Mouse (Mus musculus) neural tube, embryonic 13.5 days (tissue): ENCODE data around the gene Gm10100. TPM values are rescaled to one million over a fixed set of nuclear protein-coding genes. Genes with fewer than 3 reads are reported as not detected.
"Not testable (repeated sequence)": the region's sequence is repeated elsewhere in the genome, so short reads cannot be mapped to it uniquely, and the experiment has no call there.

Experiments
- ATAC-seq: fragments of 200-750 bp; cut with Nextera tagmentation; 2 replicates; pipeline ENCODE4 v1.8.0; 2017; ENCODE audit warnings: low read depth, mild to moderate bottlenecking, moderate TSS enrichment, moderate library complexity
- H3K27ac ChIP-seq: fragments of 300-500 bp; sonication (generic); replicated peaks from 2 replicates; pipeline ENCODE4 v1.5.1; 2015; ENCODE audit warnings: moderate library complexity, mild to moderate bottlenecking, inconsistent platforms
- H3K27me3 ChIP-seq: fragments of 300-500 bp; sonication (generic); 2 replicates; pipeline ENCODE4 v1.6.1; 2015; ENCODE audit warnings: mild to moderate bottlenecking, inconsistent platforms
- H3K36me3 ChIP-seq: fragments of 300-500 bp; sonication (generic); 2 replicates; pipeline ENCODE4 v1.6.1; 2015; ENCODE audit warnings: mild to moderate bottlenecking, inconsistent platforms
- H3K4me1 ChIP-seq: fragments of 300-500 bp; sonication (generic); replicated peaks from 2 replicates; pipeline ENCODE4 v1.6.1; 2015; ENCODE audit warnings: inconsistent platforms
- H3K4me2 ChIP-seq: fragments of 300-500 bp; sonication (generic); 2 replicates; pipeline ENCODE4 v1.6.1; 2015; ENCODE audit warnings: inconsistent platforms, mild to moderate bottlenecking, moderate library complexity
- H3K4me3 ChIP-seq: fragments of 300-500 bp; sonication (generic); 2 replicates; pipeline ENCODE4 v1.5.1; 2015; ENCODE audit warnings: mild to moderate bottlenecking, inconsistent platforms
- H3K9ac ChIP-seq: fragments of 300-500 bp; sonication (generic); 2 replicates; pipeline ENCODE4 v1.6.1; 2015; ENCODE audit warnings: moderate library complexity, mild to moderate bottlenecking, inconsistent platforms
- H3K9me3 ChIP-seq: fragments of 300-500 bp; sonication (generic); 2 replicates; pipeline ENCODE4 v1.6.1; 2016; ENCODE audit warnings: inconsistent platforms
- WGBS: fragments of 180-500 bp; shearing (Covaris S2); methylation state at CpG from one replicate; pipeline ENCODE4 v1.1.7; 2015; 5-methylcytosine and 5-hydroxymethylcytosine counted together
- polyA plus RNA-seq: library from polyadenylated mRNA; unstranded; fragments of >200 nt; fragmentation: Nextera tagmentation; extraction: Ambion mirVana; gene quantifications from 2 replicates; pipeline ENCODE4 v1.2.1, GENCODE M21; 2015

Gm10100 gene
- polyA plus RNA-seq, 1 experiment from 2014 or later = not detected

DNA sequence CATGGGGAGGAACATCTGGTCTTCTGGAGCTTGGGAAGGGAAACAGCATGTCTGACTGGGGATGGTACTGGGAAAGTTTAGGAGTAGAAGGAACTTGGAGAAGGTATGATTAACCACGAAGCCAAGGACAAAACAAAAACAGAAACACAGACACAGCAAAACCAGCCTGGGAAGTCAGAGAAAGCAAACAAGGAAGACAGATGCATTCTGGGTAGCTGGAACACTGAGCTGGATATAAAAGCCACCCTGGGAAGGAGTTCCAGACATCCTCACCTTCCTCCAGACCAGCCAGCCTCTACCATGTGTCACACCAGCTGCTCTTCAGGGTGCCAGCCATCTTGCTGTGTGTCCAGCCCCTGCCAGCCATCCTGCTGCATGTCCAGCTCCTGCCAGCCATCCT lies 10.8 kb upstream of the Gm10100 start, which contains the start of gene Gm10142:
Gene Gm10142, plus strand, starts transcription at position 301 of the 400 bp plus-strand sequence.
- no peak within 1 kb of the TSS for H3K4me2 ChIP-seq
- ATAC-seq = no peak
- H3K27ac ChIP-seq = no peak within 1 kb of the TSS
- H3K36me3 ChIP-seq = no peaks in the 10 kb centered on the region
- no peaks in the 10 kb centered on the region for H3K9me3 ChIP-seq
- no peak within 1 kb of the TSS for H3K4me3 ChIP-seq
- no peak within 1 kb of the TSS for H3K9ac ChIP-seq
- H3K27me3 ChIP-seq = no peaks in the 10 kb centered on the region
- WGBS = 93% methylated on average over 1 of the region's 1 CpGs
- H3K4me1 ChIP-seq = no peaks in the 10 kb centered on the region

DNA sequence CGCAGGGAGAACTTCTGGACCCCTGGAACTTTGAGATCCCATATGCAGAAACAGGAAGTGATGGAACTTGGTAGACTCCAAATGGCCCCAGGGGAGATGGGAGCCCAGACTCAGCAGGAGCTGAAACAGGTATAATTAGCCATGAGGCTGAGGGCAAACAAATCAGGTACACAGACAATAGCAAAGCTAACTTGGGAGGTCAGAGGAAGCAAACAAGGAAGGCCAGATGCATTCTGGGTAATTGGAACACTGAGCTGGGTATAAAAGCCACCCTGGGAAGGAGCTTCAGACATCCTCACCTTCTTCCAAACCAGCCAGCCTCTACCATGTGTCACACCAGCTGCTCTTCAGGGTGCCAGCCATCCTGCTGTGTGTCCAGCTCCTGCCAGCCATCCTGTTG lies 6.0 kb upstream of the Gm10100 start, which contains the start of gene Krtap12-1:
Gene Krtap12-1, plus strand, starts transcription at position 301 of the 400 bp plus-strand sequence.
- 90% methylated on average over 1 of the region's 1 CpGs for WGBS
- not testable (repeated sequence) for H3K27me3 ChIP-seq, H3K36me3 ChIP-seq, H3K9ac ChIP-seq, H3K4me3 ChIP-seq, H3K9me3 ChIP-seq, H3K27ac ChIP-seq, ATAC-seq, H3K4me2 ChIP-seq, H3K4me1 ChIP-seq

DNA sequence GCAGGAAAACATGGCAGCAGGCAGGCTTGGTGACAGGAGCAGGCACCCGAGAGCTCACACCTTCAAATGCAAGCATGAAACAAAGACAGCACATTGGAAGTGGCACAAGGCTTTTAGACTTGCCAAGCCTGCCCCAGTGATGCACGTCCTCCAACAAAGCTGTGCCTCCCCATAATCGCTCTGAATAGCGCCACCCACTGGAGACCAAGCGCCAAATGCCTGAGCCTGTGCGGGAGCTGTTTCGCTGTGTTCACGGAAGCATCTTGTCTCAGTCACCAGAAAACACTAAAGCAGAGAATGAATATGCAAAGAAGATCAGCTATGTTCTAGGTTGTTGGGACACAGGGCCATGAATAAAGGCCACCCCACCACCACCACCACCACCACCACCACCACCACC lies 1.4 kb upstream of the Gm10100 start:
- no peak for ATAC-seq
- H3K9me3 ChIP-seq = no peaks in the 10 kb centered on the region
- no peak overlapping the region for H3K9ac ChIP-seq
- no peaks in the 10 kb centered on the region for H3K36me3 ChIP-seq
- no peak overlapping the region for H3K27ac ChIP-seq
- no peaks in the 10 kb centered on the region for H3K4me1 ChIP-seq
- no peak overlapping the region for H3K4me2 ChIP-seq
- H3K4me3 ChIP-seq = no peak overlapping the region
- WGBS = 78% methylated on average over 8 of the region's 8 CpGs
- no peaks in the 10 kb centered on the region for H3K27me3 ChIP-seq

DNA sequence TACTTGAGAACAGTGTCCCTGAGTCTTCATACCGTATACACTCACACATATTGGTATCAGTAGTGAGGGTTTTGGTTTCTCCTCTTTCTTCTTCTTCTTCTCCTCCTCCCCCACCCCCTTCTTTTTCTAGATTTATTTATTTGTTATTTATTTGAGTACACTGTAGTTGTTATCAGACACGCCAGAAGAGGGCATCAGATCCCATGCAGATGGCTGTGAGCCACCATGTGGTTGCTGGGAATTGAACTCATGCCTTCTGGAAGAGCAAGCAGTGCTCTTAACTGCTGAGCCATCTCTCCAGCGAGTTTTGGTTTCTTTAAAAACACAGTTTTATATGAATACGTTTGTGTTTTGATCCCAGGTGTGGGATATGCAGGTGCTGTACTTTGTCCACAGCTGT lies 2.0 kb downstream of the Gm10100 start:
- Histone ChIP-seq H3K4me1 (no peaks in the 10 kb centered on the region), H3K4me3 (no peak overlapping the region), H3K27me3 (no peaks in the 10 kb centered on the region), H3K27ac (no peak overlapping the region), H3K9ac (no peak overlapping the region), H3K4me2 (no peak overlapping the region), H3K9me3 (no peaks in the 10 kb centered on the region), H3K36me3 (no peaks in the 10 kb centered on the region)
- WGBS = 68% methylated on average over 4 of the region's 4 CpGs
- ATAC-seq = no peak

DNA sequence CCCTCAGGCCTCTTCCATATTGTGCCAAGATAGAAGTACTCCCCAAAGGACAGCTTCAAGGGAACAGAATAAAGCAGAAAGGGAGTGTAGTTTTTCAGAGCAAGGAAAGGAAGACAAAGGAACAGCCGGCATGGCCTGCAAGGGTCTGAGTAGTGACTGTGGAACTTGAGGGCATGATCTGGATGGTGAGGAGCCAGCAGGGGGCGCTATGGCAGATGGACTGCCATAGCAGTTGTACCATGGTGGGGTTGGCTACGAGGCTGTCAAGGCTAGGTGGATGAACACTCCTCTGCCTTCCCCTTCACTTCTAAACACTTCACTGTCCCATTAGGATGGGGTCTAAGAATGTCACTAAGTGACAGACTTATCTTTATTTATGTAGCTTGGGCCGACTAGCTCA lies 3.0 kb downstream of the Gm10100 start:
- Histone ChIP-seq H3K9me3 (no peaks in the 10 kb centered on the region; the same call in 1 of the 2 replicates), H3K4me3 (no peak overlapping the region), H3K4me1 (no peaks in the 10 kb centered on the region), H3K9ac (no peak overlapping the region), H3K36me3 (no peaks in the 10 kb centered on the region), H3K27ac (no peak overlapping the region), H3K27me3 (no peaks in the 10 kb centered on the region), H3K4me2 (no peak overlapping the region)
- 49% methylated on average over 4 of the region's 4 CpGs for WGBS
- ATAC-seq = no peak

DNA sequence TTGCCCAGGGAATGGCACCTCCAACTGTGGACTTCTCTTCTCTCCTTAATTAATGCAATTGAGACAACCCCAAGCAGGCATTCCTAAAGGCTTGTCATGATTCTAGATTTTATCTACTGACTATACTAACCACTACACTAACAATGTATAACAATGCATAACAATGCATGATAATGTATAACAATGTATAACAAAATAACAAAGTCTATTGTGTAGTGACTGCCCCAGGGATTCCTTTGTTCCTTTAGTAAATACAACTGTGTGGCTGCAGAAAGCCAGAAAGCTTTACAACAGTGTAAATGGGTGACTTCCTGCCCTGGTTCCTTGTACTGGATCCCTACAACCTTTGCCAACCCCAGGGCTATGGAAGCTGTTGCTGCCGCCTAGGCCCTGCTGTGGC lies 9.6 kb downstream of the Gm10100 start:
- Histone ChIP-seq H3K36me3 (no peaks in the 10 kb centered on the region), H3K9ac (no peak overlapping the region), H3K4me1 (no peaks in the 10 kb centered on the region), H3K27ac (no peak overlapping the region), H3K9me3 (peaks cover 4% of the 10 kb centered on the region), H3K4me2 (no peak overlapping the region), H3K27me3 (no peaks in the 10 kb centered on the region), H3K4me3 (no peak overlapping the region)
- WGBS = 84% methylated on average over 1 of the region's 1 CpGs
- ATAC-seq = no peak

DNA sequence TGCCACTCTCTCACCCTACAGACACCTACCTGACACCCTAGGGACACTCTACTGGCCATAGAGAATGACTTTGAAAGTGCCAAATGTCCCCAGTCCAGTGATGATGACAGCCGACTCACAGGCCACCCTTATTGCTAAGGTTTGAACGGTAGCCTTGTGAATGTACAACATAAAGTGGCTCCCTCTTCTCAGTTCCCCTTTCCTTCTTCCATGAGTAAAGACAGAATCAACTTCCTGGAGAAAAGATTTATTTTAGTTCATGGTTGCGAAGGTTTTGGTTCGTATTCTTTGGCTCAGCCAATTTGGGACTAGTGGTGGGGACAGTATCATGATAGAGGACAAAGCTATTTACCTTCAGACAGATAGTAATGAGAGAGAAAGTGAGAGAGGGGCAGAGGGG lies 12.6 kb downstream of the Gm10100 start:
- Histone ChIP-seq H3K4me3 (no peak overlapping the region), H3K36me3 (no peaks in the 10 kb centered on the region), H3K4me2 (no peak overlapping the region), H3K9me3 (peaks cover 4% of the 10 kb centered on the region), H3K27me3 (no peaks in the 10 kb centered on the region), H3K27ac (no peak overlapping the region), H3K9ac (no peak overlapping the region), H3K4me1 (0 out of 2 replicates have a peak, but pooled peaks cover 5% of the 10 kb centered on the region)
- ATAC-seq = no peak
- WGBS = 94% methylated on average over 4 of the region's 4 CpGs

DNA sequence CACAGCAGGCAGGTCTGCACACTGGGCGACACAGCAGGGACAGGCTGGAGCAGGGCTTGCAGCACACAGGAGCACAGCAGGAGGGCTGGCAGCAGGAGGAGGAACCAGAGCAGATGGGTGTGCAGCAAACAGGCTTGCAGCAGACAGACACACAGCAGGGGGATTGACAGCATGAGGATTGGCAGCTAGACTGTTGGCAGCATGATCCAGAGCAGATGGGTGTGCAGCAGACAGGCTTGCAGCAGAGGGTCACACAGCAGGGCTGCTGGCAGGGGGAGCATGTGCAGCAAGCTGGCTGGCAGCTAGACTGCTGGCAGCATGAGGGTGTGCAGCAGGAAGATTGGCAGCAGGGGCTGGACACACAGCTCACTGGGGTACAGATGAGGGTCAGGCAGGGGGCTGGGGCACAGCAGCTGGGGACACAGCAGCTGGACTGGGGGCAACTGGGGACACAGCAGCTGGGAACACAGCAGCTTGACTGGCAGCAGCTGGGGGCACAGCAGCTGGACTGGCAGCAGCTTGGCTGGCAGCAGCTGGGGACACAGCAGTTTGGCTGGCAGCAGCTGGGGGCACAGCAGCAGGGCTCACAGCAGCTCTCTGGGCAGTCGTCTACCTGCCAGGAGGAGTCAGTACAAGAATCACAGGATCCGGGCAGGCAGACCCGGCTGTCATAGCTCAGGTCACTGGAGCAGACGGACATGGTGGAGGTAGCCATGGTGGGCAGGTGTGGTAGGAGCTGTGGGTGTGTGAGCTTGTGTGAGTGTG lies 15.8 kb downstream of the Gm10100 start, which contains the start of gene Gm18596:
Gene Gm18596, minus strand, starts transcription at position 715 of the 765 bp plus-strand sequence.
- not testable (repeated sequence) for H3K9me3 ChIP-seq, H3K4me3 ChIP-seq, H3K27me3 ChIP-seq, H3K4me2 ChIP-seq, H3K9ac ChIP-seq, H3K36me3 ChIP-seq, H3K27ac ChIP-seq, H3K4me1 ChIP-seq, ATAC-seq
- 54% methylated on average over 5 of the region's 5 CpGs for WGBS

DNA sequence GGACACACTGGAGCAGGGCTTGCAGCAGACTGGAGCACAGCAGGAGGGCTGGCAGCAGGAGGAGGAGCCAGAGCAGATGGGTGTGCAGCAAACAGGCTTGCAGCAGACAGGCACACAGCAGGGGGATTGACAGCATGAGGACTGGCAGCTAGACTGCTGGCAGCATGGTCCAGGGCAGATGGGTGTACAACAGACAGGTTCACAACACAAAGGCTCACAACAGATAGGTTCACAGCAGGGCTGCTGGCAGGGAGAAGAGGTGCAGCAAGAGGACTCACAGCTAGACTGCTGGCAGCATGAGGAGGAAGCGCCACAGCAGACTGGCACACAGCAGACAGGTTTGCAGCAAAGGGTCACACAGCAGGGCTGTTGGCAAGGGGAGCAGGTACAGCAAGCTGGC lies 24.4 kb downstream of the Gm10100 start:
- H3K27ac ChIP-seq, H3K27me3 ChIP-seq, H3K4me3 ChIP-seq, H3K4me2 ChIP-seq, H3K9me3 ChIP-seq, ATAC-seq, H3K4me1 ChIP-seq, H3K36me3 ChIP-seq, H3K9ac ChIP-seq: not testable (repeated sequence)
- 79% methylated on average over 1 of the region's 1 CpGs for WGBS

DNA sequence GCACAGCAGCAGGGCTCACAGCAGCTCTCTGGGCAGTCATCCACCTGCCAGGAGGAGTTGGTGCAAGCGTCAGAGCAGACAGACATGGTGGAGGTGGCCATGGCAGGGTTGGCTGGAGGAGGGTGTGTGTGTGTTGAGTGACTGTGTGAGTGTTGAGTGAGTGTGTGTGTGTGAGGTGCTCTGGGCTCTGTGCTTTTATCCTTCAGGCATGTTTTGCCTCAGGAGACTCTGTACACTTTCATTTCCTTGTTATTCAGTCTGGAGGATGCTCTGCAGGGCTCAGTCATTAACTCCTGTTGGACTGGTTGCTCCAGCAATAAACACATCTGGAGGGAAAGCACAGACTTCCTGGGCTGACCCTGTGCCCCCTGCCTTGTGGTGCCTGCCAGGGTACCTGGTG lies 25.0 kb downstream of the Gm10100 start, which contains the start of gene Gm9736:
Gene Gm9736, minus strand, starts transcription at position 101 of the 400 bp plus-strand sequence.
- not testable (repeated sequence) for ATAC-seq

DNA sequence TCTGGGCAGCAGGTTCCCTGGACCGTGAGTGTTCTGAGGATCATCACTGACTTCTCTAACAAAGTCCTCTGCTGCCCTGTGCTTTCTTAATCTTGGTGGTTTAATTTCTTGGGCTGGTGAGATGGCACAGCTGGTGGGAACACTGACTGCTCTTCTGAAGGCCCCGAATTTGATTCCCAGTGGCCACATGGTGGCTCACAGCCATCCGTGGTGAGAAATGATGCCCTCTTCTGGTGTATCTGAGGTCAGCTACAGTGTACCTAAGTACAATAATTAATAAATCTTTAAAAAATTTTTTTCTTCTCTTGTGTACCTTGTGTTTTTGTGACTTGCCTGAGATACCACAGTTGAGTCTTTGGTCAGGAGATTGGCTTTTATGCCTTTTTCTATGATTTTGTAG lies 26.0 kb downstream of the Gm10100 start:
- 67% methylated on average over 3 of the region's 3 CpGs for WGBS

More for the DNA sequence above, 25.0 kb downstream of the Gm10100 start, which contains the start of gene Gm9736:
- H3K4me3 ChIP-seq, H3K4me2 ChIP-seq, H3K27ac ChIP-seq, H3K27me3 ChIP-seq, H3K36me3 ChIP-seq, H3K9me3 ChIP-seq, H3K4me1 ChIP-seq, H3K9ac ChIP-seq: not testable (repeated sequence)
- 67% methylated on average over 1 of the region's 1 CpGs for WGBS

DNA sequence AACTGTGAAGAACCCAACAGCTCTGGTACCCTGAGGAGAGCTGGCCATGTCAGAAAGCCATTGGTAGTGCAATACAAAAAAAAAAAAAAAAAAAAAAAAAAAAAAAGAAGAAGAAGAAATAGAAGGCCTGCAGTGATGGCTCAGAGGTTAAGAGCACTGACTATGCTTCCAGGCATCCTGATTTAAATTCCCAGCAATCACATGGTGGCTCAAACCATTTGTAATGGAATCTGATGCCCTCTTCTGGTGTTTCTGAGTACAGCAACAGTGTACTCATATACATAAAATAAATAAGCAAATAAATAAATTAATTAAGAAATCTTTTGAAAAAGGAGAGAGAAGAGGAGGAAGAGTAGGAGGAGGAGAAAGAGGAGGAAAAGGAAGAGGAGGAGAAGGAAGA lies 27.2 kb downstream of the Gm10100 start:
- Histone ChIP-seq H3K9ac (no peak overlapping the region), H3K9me3 (no peaks in the 10 kb centered on the region), H3K4me2 (no peak overlapping the region), H3K4me3 (no peak overlapping the region), H3K36me3 (no peaks in the 10 kb centered on the region), H3K4me1 (no peaks in the 10 kb centered on the region), H3K27ac (no peak overlapping the region), H3K27me3 (no peaks in the 10 kb centered on the region)
- ATAC-seq = no peak

More for the DNA sequence above, 26.0 kb downstream of the Gm10100 start:
- H3K9me3 ChIP-seq, H3K27me3 ChIP-seq, ATAC-seq, H3K4me1 ChIP-seq, H3K36me3 ChIP-seq, H3K9ac ChIP-seq, H3K27ac ChIP-seq, H3K4me3 ChIP-seq, H3K4me2 ChIP-seq: not testable (repeated sequence)

DNA sequence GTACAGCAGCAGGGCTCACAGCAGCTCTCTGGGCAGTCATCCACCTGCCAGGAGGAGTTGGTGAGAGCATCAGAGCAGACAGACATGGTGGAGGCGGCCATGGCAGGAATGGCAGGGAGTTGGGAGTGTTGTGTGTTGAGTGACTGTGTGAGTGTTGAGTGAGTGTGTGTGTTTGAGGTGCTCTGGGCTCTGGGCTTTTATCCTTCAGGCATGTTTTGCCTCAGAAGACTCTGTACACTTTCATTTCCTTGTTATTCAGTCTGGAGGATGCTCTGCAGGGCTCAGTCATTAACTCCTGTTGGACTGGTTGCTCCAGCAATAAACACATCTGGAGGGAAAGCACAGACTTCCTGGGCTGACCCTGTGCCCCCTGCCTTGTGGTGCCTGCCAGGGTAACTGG lies 33.3 kb downstream of the Gm10100 start, which contains the start of gene Gm3233:
Gene Gm3233, minus strand, starts transcription at position 101 of the 400 bp plus-strand sequence.
- not testable (repeated sequence) for H3K4me3 ChIP-seq, ATAC-seq, H3K4me2 ChIP-seq, H3K27me3 ChIP-seq, H3K36me3 ChIP-seq, H3K9ac ChIP-seq, H3K9me3 ChIP-seq, H3K4me1 ChIP-seq, H3K27ac ChIP-seq
- no CpG with 5 or more reads among the region's 1 CpGs for WGBS
